Mouse (Mus musculus) testis, adult 2 months (tissue): ENCODE measurements at regions not wholly inside any gene's neighbourhood (a gene's known extent, or its start where the extent isn't known, plus 50 kb on each side); places are given as distances from the start of the nearest gene placed in this dataset.

ENCODE experiments used
- CTCF ChIP-seq: fragments of 200-500 bp; IDR thresholded peaks from 2 replicates; pipeline ENCODE4 v1.5.1; 2012; ENCODE audit warnings: low read depth, mild to moderate bottlenecking, inconsistent platforms, low read length, moderate library complexity; ENCODE audit not compliant: control insufficient read depth, insufficient read depth, insufficient replicate concordance
- POLR2A ChIP-seq: fragments of 200-500 bp; IDR thresholded peaks from 2 replicates; pipeline ENCODE4 v1.6.1; 2012; ENCODE audit warnings: low read depth, mild to moderate bottlenecking, inconsistent platforms, low read length, moderate library complexity; ENCODE audit not compliant: control insufficient read depth

DNA sequence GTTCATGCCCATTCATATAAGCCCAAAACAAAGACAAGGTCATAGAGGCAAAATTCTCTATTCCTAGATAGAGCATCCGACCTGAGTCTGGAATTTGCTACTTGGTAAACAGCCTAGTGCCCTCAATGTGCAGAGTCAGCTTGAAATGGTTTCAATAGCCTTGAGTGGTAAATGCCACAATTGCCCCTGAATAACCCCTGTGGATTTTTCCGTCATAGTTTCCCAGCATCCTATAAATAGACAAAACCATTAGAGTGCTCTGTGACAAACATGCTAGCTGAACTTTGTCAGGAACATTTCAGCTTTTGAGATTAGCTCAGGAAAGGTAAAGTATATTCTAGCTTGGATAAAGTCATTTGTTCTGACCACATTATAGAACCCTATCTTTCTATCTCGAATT, 727.0 kb upstream of the Tbl1xr1 start:
- TF ChIP-seq CTCF (no peak), POLR2A (no peak)
